Mouse (Mus musculus): Measurements from ENCODE around the gene Ercc2.
A peak's percentile ranks its signal among the peaks of the same experiment; 100 is the strongest.

Gene Ercc2

DNA sequence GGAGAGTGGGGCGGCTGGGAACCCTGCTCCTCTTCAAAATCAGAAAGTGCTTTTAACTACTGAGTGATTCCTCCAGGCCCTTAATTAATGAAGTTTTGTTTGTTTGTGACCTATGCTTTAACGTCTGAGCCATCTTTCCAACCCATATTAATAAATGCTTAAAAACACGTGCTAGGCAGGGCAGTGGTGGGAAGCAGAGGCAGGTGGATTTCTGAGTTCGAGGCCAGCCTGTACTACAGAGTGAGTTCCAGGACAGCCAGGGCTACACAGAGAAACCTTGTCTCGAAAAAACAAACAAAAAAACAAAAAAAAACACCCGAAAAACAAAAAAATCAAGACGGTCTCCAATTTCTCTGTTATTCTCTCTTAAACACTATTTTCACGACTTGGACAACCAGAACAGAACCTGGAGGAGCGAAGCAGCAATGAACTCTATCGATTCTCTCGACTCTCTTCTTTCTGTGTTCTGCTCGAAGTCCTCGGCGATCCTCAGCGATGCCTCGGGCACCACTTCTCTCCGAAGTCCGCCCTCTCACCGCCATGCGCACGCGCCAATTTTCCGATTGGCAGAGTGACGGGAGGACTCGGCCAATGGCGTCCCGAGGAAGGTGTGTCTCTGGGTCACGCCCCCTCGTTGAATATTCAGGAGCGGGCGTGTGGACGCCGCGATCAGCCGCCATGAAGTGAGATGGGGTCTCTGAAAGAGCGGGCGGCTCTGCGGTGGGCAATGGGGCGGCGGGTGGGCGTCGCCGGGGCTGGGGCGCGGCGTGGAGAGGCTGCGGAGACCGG is at the start of gene Ercc2:
Gene Ercc2 (plus strand): TSS at position 634 of the 789 bp plus-strand sequence.
- DNase-seq (ENCODE audit: low read depth, low spot score), result peak; percentile 100

- DNase-seq (ENCODE audit: low read depth, low spot score), result peak; percentile 86
These were observed 49.0 kb upstream of the Ercc2 start for GRCm38 (mm10) chr7:19332709-19333352.

GRCm38 (mm10) chr7:19335583-19335982 is 46.2 kb upstream of the Ercc2 start:
- peak; percentile 51 for DNase-seq (ENCODE audit: low read depth, low spot score)

DNA sequence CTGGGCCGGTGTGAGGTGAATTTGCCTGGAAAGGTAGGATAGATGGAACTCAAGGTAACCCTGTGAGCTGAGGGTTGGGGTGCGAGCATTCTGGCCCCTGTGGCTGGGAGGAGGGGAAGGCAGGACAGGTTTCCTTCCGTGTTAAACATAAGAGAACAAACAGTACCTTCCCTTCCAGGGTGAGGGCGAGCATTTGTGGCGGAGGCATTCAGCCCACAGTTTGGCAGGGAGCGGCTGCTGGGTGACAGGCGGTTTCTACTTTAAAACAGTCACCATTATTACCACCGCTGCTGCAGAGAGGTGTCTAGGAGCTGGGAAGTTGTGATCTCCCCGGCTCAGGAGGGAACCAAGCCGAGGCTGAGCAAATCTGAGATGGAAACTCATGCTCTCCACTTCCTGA is 44.7 kb upstream of the Ercc2 start:
- no peak for DNase-seq (ENCODE audit: low read depth, low spot score)

DNA sequence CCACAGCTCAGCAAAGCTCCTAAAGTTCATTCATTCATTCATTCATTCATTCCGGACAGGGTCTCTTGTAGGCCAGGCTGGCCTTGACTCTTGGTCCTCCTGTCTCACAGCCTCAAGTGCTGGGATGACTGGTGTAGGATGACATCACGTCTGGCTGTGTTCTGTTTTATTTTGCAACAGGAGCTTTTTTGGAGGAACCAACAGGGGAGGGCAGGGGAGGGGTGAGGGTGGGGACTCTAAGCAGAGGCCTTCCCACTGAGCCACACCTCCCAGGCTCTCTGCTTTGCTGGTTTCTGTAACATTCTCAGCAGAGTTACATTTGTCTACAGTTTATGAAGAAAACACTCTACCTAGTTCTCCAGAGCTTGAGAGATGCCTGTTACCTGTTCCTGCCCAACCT is 43.8 kb upstream of the Ercc2 start:
- DNase-seq (ENCODE audit: low read depth, low spot score), result no peak

DNA sequence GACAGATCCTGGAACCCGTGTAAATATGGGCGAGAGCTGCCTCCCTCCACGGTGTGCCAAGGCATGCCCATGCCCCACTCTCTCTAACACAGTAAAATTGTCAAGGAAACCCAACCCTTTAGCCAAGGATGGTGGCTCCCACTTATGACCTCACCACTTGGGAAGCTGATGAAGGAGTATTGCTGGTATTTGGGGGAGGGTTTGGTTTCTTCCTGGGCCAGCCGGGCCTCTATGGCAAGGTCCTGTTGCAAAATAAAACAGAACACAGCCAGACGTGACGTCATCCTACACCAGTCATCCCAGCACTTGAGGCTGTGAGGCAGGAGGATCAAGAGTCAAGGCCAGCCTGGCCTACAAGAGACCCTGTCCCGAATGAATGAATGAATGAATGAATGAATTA is 43.2 kb upstream of the Ercc2 start:
- no peak for DNase-seq (ENCODE audit: low read depth, low spot score)

GRCm38 (mm10) chr7:19341250-19341649 is 40.6 kb upstream of the Ercc2 start:
- no peak for DNase-seq (ENCODE audit: low read depth, low spot score)

GRCm38 (mm10) chr7:19341761-19342409 is 39.9 kb upstream of the Ercc2 start:
- DNase-seq (ENCODE audit: low read depth, low spot score), result no peak

DNA sequence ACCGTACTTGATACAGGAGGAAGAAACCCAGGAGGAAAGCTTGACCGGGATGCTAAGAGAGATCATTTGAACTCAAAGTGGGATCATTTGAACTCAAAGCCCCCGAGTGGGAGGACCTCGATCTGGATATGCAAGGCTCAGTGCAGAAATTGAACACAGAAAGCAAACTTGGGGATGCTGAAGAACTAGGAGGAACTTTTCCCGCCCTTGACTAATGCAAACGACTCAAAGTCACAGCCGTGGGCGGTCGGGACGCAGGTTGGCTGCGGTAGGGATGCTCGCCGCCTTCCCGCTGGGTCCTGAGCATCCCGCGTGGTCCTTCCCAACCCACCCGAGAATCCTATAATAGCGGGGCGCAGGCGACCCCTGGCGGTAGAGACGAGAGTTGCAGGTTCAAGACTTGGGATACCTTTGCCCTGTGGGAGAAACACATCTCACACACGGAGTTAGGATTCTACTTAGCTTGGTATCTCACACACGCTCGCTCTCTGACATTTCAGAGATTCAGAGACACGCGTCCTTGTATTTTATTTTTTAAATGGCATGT is 39.3 kb upstream of the Ercc2 start:
- peak; percentile 86 for DNase-seq (ENCODE audit: low read depth, low spot score)

- peak; percentile 90 for DNase-seq (ENCODE audit: low read depth, low spot score)
These were observed 38.5 kb upstream of the Ercc2 start for GRCm38 (mm10) chr7:19343210-19343808.

DNA sequence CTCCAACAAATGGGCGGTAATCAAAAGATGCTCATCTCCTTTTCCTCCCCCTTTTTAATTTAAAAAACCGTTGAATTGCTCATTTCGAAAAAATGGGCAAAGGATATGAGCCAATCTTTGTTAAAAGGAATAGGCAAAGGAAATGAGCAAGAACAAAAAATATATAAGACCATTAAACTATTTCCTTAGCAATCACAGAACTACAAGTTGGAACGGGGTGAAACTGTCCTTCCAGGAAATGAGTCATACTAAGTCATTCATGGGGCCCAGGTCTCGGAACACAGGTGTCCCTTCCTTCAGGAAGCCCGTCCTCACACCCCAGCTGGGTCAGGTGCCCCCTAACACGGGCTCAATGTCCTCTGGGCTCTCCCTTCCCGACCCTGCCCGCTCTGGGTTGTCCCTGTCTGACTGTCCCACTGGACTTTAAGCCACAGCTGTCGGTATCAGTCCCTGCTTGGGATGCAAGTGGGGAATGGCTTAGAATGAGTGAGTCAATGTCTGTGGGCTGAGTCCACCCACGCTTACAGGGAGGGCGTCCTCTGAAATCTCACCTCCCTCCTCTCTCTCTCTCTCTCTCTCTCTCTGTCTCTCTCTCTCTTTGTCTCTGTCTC is 37.5 kb upstream of the Ercc2 start, which contains the start of gene Ercc1:
Gene Ercc1 (plus strand): TSS at position 542 of the 611 bp plus-strand sequence.
- DNase-seq (ENCODE audit: low read depth, low spot score), result no peak

- DNase-seq (ENCODE audit: low read depth, low spot score), result peak; percentile 99
These were observed 36.8 kb upstream of the Ercc2 start for GRCm38 (mm10) chr7:19344938-19345471.

DNA sequence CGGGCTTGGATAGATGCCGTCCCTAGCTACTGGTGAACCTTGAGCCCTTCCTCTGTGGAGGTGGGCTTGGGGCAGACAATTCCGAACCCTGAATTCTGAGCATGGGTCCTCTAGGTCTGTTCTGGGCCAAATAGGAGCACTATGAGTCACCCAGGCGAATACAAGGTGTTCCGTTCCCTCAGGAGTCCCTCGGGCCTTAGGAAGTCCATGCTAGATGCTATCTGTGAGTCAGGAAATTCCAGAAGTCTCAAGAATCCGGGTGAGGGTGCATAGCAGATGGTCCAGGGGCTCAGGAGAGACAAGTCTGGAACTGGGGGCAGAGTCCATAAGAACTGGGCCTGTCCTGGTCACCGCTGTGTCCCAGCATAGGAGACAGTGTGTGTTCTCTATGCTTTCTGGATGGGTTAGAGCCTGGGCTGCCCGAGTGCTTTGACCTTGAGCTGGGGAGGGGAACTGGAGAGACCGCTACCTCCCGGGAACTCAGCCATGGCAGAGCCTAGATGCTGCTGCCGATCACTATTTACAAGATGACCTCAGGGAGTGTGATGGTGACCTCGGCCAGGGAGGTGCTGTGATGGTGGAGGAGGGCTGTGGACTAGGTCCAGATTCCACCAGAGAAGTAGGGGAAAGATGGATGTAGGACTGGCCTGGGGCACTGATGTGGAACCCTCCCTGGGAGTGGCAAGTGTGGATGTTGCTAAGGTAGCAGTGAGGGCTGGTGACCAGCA is 32.5 kb upstream of the Ercc2 start:
- no peak for DNase-seq (ENCODE audit: low read depth, low spot score)

DNA sequence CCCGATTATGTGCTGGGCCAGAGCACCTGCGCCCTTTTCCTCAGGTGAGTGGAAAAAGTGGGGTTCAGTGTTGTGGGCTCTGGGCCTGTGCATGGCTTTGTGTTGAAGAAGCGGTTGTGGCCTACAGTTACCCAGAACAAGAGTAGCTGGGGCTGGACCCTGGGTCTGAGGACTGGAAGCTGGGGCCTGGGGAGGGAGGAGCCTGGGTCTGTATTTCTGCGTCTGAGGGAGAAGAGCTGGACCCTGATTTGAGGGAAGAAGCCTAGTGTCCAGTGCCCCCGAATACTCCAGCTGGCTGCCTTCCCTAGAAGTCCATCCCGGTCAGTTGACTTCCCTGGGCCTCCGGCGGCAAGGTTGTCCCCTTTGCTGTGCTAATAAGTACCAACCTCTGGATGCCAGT is 31.6 kb upstream of the Ercc2 start:
- no peak for DNase-seq (ENCODE audit: low read depth, low spot score)

GRCm38 (mm10) chr7:19354991-19355390 is 26.8 kb upstream of the Ercc2 start:
- no peak for DNase-seq (ENCODE audit: low read depth, low spot score)

GRCm38 (mm10) chr7:19356311-19356710 is 25.5 kb upstream of the Ercc2 start:
- no peak for DNase-seq (ENCODE audit: low read depth, low spot score)

- DNase-seq (ENCODE audit: low read depth, low spot score), result no peak
These were observed 24.1 kb upstream of the Ercc2 start for GRCm38 (mm10) chr7:19357381-19358375.

DNA sequence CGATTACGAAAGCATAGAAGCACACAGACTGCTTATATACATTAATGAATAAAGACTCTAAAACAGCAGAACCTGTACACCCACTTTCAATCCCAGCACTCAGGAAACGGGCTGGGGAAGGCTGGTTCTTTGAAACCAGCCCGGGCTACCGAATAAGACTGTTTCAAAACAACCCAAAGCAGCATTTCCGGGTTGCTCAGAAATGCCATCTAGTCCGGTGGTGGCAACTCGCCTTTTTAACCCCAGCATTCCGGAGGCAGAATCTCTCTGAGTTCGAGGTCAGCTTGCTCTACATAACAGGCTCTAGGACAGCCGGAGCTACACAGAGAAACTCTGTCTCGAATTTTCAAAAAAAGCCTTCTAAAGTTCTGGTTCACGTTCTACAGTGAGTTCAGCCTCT is 23.2 kb upstream of the Ercc2 start:
- peak; percentile 32 for DNase-seq (ENCODE audit: low read depth, low spot score)

GRCm38 (mm10) chr7:19359299-19359891 is 22.4 kb upstream of the Ercc2 start, which contains the start of the genes Cd3eap and Ppp1r13l:
TSS of gene Cd3eap (minus strand) at chr7:19359483.
TSS of gene Ppp1r13l (plus strand) at chr7:19359749.
- peak; percentile 89 for DNase-seq (ENCODE audit: low read depth, low spot score)

Measured in CD4-positive, CD25-positive, alpha-beta regulatory T cell, adult 2 months (primary cell).